Mouse (Mus musculus): ENCODE results near the gene Gpr19. TPM values are rescaled to one million over a fixed set of nuclear protein-coding genes. Genes with fewer than 3 reads are reported as not detected.

Gpr19 gene
- total RNA-seq, 2 experiments from 2014 or later = 6.4 to 6.8 TPM

GRCm38 (mm10) chr6:134849461-134849860, 48.9 kb downstream of the Gpr19 start:
- no peak for DNase-seq

- no peak for DNase-seq
Observed at GRCm38 (mm10) chr6:134848197-134848890, 50.0 kb downstream of the Gpr19 start.

- no peak for DNase-seq
Observed at GRCm38 (mm10) chr6:134847550-134847949, 50.8 kb downstream of the Gpr19 start.

- no peak for DNase-seq
Observed at GRCm38 (mm10) chr6:134846308-134846707, 52.1 kb downstream of the Gpr19 start.

GRCm38 (mm10) chr6:134845726-134846125, 52.7 kb downstream of the Gpr19 start:
- no peak for DNase-seq

- DNase-seq = no peak
Observed at GRCm38 (mm10) chr6:134840346-134840745, 58.0 kb downstream of the Gpr19 start.

GRCm38 (mm10) chr6:134838111-134838510, 60.3 kb downstream of the Gpr19 start:
- DNase-seq = no peak

GRCm38 (mm10) chr6:134834585-134835251, 63.7 kb downstream of the Gpr19 start:
- DNase-seq = no peak

- DNase-seq = no peak
Observed at GRCm38 (mm10) chr6:134830776-134831175, 67.6 kb downstream of the Gpr19 start.

GRCm38 (mm10) chr6:134829786-134830700, 68.3 kb downstream of the Gpr19 start, which contains the start of gene Crebl2:
Gene Crebl2, plus strand, starts transcription at chr6:134830154.
- DNase-seq = peak; percentile 100

- DNase-seq = no peak
Observed at GRCm38 (mm10) chr6:134822844-134823243, 75.5 kb downstream of the Gpr19 start.

GRCm38 (mm10) chr6:134820411-134820810, 78.0 kb downstream of the Gpr19 start:
- DNase-seq = no peak

- no peak for DNase-seq
Observed at GRCm38 (mm10) chr6:134819741-134820140, 78.6 kb downstream of the Gpr19 start.

Other genes starting within 250 kb of the Gpr19 start
- 10 to 100 TPM; 15.1 to 18.4 TPM for gene Dusp16, start 106.0 kb downstream of the Gpr19 start, total RNA-seq (2021)
- gene Crebl2, start 68.4 kb downstream of the Gpr19 start, total RNA-seq (2021) = 1 to 10 TPM; 3.9 to 4.6 TPM
- gene Cdkn1b, start 21.8 kb upstream of the Gpr19 start, total RNA-seq (2021) = 10 to 100 TPM; 47.0 to 51.8 TPM
- gene Apold1, start 83.1 kb upstream of the Gpr19 start, total RNA-seq (2021) = 1 to 10 TPM; 3.7 to 5.2 TPM
- gene Ddx47, start 113.0 kb upstream of the Gpr19 start, total RNA-seq (2021) = 10 to 100 TPM; 33.1 to 33.5 TPM
- gene Gprc5a, start 167.1 kb upstream of the Gpr19 start, total RNA-seq (2021) = under 1 TPM; 0.56 to 0.66 TPM
- gene Gprc5d, start 219.7 kb upstream of the Gpr19 start, total RNA-seq (2021) = not detected